Mouse (Mus musculus) lung, postnatal 0 days (tissue): Measurements from ENCODE around the gene Rptor.

ENCODE experiments used
- CTCF ChIP-seq: IDR thresholded peaks from 2 replicates; pipeline ENCODE4 v1.5.1; 2016; ENCODE audit warnings: antibody characterized with exemption, mild to moderate bottlenecking
- EP300 ChIP-seq: IDR thresholded peaks from 2 replicates; pipeline ENCODE4 v1.6.1; 2016; ENCODE audit warnings: antibody characterized with exemption, mild to moderate bottlenecking, control low read depth

DNA sequence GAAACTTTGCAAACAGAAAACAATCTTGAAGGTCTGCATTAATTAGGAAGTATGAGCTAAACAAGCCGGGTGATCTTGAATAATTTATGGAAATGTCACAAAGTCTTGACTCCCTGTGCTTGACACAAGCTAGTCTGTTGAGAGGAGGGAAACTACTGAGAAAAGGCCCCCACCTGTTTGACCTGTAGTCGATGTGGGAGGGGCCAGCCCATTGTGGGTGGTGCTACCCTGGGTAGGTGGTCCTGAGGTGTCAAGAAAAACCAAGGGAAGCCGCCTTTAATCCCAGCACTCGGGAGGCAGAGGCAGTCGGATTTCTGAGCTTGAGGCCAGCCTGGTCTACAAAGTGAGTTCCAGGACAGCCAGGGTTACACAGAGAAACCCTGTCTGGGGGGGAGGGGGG lies 36.5 kb upstream of the Rptor start:
- TF ChIP-seq CTCF (no peak), EP300 (no peak)
